Mouse (Mus musculus) macrophage (primary cell): ENCODE data around the gene Cenps. TPM values are rescaled to one million over a fixed set of nuclear protein-coding genes. Genes with fewer than 3 reads are reported as not detected.

Source experiments
- H3K27ac ChIP-seq: fragments of 350-480 bp; formaldehyde crosslinking; 2 replicates; pipeline ENCODE4 v1.9.0; 2021
- H3K36me3 ChIP-seq: fragments of 350-480 bp; formaldehyde crosslinking; 2 replicates; pipeline ENCODE4 v1.9.0; 2021; ENCODE audit errors: inconsistent target
- H3K4me3 ChIP-seq: fragments of 350-480 bp; formaldehyde crosslinking; 2 replicates; pipeline ENCODE4 v1.9.0; 2021; ENCODE audit errors: inconsistent target
- H3K79me2 ChIP-seq: fragments of 350-480 bp; formaldehyde crosslinking; 2 replicates; pipeline ENCODE4 v1.9.0; 2021; ENCODE audit errors: inconsistent target
- WGBS: methylation state at CpG from one replicate; pipeline ENCODE4 v1.1.7; 2026; ENCODE audit warnings: inconsistent platforms; ENCODE audit not compliant: missing documents; 5-methylcytosine and 5-hydroxymethylcytosine counted together
- polyA plus RNA-seq: library from polyadenylated mRNA; stranded (reverse); fragments of 250-400 nt; gene quantifications from 3 replicates; pipeline ENCODE4 v1.2.4, GENCODE M21; 2018; ENCODE audit warnings: inconsistent platforms

Cenps gene
- polyA plus RNA-seq, 1 experiment from 2014 or later: 3.6 TPM

DNA sequence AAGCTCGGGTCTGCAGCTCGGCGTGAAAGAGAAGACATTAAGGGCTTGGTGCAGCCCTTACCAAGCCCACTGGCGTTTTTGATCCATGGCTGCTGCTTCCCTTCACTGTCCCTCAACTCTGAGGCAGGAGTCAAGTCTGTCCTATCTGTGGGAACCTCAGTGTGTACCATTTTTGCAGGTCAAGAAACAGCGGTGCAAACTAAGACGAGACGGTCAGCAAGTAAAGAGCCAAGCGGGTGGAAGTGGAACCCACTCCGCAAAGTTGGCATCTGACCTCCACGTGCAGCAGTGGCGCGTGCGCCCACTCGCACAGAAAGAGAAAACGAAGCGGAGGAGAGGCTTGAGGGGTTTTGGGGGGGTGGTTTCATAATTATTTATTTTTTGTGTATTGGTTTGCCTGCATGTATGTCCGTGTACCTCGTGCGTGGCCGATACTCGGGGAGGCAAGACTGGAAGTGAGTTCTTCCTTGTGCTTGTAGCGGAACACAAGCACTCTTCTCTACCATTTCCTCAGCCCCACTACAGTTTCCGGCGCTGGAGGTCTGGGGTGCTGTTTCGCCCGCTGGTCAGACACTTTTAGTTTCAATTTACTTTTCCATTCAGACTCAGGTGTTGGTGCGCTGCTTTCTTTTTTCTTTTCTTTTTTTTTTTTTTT lies 29.7 kb upstream of the Cenps start:
- WGBS: under 1% methylated on average over 21 of the region's 27 CpGs
- Histone ChIP-seq H3K27ac (peak overlapping the region; percentile 95), H3K4me3 (peak overlapping the region; percentile 79), H3K79me2 (peaks cover 41% of the 10 kb centered on the region), H3K36me3 (peaks cover 20% of the 10 kb centered on the region; the same call in 1 of the 2 replicates)

DNA sequence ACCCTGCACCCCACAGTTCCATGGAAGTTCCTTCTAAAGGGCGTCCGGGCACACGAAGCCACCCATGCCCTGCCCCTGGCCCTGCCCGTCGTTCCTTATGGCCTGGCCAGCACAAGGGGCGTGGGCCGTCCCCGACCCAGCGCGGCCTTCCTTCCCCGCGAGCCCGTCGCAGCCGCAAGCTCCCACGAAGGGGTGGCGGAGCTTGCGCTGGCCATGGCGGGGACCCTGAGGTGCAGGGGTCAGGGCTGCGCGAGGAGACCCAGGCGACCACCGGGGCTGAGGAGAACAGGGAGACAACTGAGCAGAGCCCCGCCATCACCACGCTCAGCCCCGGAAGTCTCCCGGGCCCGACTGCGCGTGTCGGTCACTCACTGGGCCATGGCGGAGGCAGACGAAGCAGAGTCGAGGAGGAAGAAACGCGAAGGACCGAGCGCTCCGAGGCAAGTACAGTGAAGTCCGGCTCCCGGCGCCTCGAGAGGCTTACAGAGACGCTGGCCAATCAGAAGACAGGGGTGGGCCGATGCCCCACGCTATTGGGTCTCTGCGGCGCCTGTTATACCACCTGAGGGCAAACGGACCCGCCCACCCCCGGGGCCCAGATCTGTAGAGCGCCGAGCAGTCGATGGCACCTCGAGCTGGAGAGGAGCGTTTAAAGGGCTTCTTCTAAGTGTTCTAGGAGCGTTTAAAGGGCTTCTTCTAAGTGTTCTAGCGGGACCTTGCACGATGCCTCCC lies 29.0 kb upstream of the Cenps start, which contains the start of gene Pgd:
Gene Pgd (minus strand): TSS at position 557 of the 732 bp plus-strand sequence.
- H3K4me3 ChIP-seq: peak within 1 kb of the TSS; percentile 79
- 1% methylated on average over 58 of the region's 59 CpGs for WGBS

DNA sequence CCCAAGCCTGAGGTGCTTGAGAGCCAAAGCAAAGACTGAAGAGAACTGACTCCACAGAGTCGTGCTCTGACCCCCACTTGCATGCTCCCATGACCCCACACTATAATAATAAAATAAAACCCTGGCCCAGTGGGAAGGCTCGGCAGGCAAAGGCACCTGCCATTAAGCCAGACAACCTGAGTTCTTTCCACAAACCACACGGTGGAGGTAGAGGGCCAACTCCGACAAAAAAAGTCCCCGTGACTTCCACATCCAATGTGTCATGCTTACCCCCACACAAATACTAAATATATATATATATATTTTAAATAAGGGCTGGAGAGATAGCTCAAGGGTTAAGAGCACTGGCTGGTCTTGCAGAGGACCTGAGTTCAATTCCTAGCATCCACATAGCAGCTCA lies 26.7 kb upstream of the Cenps start:
- peaks cover 71% of the 10 kb centered on the region for H3K79me2 ChIP-seq
- no peak overlapping the region for H3K4me3 ChIP-seq
- 42% methylated on average over 3 of the region's 5 CpGs for WGBS
- H3K27ac ChIP-seq: no peak overlapping the region
- H3K36me3 ChIP-seq: peaks cover 44% of the 10 kb centered on the region; the same call in 1 of the 2 replicates

More for the DNA sequence above, 29.0 kb upstream of the Cenps start, which contains the start of gene Pgd:
- Histone ChIP-seq H3K27ac (peak within 1 kb of the TSS; percentile 95), H3K36me3 (peaks cover 27% of the 10 kb centered on the region; the same call in 1 of the 2 replicates), H3K79me2 (peaks cover 48% of the 10 kb centered on the region)

DNA sequence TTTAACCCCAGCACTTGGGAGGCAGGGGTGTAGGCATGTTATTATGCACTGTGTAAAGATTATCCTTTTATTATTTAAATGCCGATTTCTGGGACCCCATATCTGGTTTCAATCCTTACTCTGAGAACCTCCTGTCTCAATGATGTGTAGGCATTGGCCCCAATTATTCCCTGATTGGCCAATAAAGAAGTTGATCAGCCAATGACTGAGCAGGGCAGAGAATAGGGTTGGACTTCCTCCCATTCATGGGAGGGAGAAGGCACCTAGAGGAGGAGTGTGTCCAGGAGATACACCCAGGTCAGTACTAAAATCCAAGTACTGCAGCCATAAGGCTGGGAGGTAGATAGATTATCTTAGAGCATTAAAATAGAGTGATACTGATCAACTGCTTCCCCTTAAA lies 25.8 kb upstream of the Cenps start:
- Histone ChIP-seq H3K79me2 (peaks cover 80% of the 10 kb centered on the region), H3K27ac (no peak overlapping the region), H3K36me3 (peaks cover 53% of the 10 kb centered on the region; the same call in 1 of the 2 replicates), H3K4me3 (no peak overlapping the region)
- 75% methylated on average over 1 of the region's 1 CpGs for WGBS

DNA sequence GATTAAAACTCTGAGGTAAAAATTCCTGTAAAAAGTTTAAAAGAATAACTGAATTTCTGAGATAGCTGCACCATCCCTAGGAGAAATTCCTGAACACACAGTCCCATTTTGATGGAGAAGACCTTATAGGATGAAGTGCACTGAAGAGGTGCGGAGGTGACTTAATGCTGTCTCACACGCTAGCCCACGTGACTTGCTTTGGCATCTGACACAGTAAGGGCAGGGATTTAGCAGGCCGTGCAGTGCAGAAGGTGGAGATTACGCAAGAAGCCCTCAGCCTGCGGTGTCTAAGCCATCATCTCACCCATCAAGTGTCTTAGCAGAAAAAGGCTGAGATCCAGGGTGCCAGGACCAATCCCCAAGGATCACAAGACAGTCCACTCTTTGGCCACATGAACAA lies 23.7 kb upstream of the Cenps start:
- H3K27ac ChIP-seq: no peak overlapping the region
- H3K36me3 ChIP-seq: peaks cover 74% of the 10 kb centered on the region
- H3K79me2 ChIP-seq: peaks cover 84% of the 10 kb centered on the region
- WGBS: 40% methylated on average over 6 of the region's 6 CpGs
- H3K4me3 ChIP-seq: no peak overlapping the region

DNA sequence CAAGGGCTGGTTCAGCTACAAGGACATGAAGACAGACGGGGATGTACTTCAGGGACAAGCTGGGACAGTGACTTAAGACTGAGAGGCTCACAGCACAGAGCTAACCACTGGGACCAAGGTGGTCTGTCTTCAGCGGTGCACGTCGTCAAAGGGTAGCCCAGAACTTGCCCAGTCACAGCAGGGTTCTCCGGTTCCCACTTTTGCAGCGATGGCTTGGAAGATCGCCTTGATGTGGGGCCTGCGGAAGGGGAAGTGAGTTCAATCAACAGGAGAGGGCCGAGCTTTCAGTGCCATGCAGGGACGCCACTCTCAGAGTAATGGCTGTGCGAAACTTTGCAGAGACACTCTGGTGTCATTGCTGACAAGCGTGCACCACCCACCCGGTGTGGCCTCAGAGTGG lies 22.5 kb upstream of the Cenps start:
- no peak overlapping the region for H3K4me3 ChIP-seq
- 72% methylated on average over 13 of the region's 13 CpGs for WGBS
- peaks cover 77% of the 10 kb centered on the region for H3K36me3 ChIP-seq
- H3K79me2 ChIP-seq: peaks cover 73% of the 10 kb centered on the region
- H3K27ac ChIP-seq: no peak overlapping the region

DNA sequence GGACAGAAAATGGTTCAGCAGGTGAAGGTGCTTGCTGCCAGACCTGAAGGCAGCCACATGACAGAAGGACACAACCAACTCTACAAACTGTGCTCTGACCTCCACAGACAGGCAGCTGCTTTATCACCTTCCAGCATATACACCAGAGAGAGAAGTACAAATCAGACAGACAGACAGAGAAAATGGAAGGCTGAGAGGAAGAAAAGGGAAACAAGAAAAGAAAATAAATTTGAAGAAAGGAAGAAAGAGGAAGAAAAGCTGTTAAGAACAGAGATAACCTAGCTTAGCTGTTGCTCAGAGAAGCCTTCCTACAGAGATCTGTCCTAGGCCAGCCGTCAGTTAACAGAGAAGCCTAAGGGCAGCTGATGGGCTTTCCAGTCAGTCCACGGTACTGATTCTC lies 21.8 kb upstream of the Cenps start:
- peaks cover 73% of the 10 kb centered on the region for H3K79me2 ChIP-seq
- WGBS: 100% methylated on average over 2 of the region's 2 CpGs
- no peak overlapping the region for H3K4me3 ChIP-seq
- H3K27ac ChIP-seq: 0 out of 2 replicates have a peak overlapping the region, but pooled peaks have one; percentile 10
- H3K36me3 ChIP-seq: peaks cover 79% of the 10 kb centered on the region

DNA sequence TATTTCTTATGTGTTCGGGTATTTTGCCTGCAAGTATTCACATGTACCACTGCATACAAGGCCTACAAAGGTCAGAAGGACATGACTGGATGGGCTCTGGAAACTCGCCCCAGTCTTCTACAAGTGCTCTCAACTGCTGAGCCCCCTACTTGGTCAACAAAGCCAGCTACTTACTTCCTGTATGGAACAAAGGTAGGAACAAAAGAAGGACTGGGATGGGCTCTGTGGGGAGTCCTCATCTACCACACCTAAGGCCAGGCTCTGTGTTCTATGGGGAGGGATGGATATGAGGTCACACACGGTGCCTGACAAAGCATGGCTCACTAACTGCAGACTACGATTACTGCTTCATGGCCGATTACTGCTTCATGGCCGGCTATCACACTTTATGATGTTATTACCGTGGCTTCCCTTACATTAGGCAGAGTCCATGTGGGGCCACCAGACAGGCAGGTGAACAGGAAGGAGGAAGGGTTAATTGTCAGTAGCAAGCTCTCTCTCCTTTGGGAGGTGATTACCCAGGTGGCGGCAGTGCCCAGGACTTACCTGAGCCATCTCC lies 20.1 kb upstream of the Cenps start:
- 90% methylated on average over 7 of the region's 8 CpGs for WGBS
- Histone ChIP-seq H3K4me3 (no peak overlapping the region), H3K36me3 (peaks cover 86% of the 10 kb centered on the region), H3K79me2 (peaks cover 67% of the 10 kb centered on the region), H3K27ac (no peak overlapping the region)

DNA sequence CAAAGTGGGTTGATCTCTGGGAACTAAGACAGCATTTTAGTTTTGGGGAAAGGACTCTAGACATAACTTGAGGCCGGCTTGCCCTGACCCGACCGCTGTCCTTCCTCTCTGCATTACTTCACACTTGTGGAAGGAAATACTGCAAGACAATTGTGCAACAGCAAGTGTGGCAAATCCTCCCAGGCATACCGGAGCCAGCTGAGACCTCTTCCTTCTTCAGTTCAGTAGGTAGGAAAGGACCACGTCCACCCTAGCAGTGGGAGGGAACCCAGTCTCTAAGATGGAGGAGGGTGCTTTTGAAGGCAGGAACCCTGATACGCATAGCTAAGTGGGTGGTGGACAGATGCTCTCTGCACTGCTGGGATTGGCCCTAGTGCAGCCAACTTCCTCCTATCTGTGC lies 18.3 kb upstream of the Cenps start:
- Histone ChIP-seq H3K27ac (peak overlapping the region; percentile 51), H3K4me3 (no peak overlapping the region), H3K36me3 (peaks cover 80% of the 10 kb centered on the region), H3K79me2 (peaks cover 49% of the 10 kb centered on the region)
- WGBS: 1% methylated on average over 6 of the region's 6 CpGs

DNA sequence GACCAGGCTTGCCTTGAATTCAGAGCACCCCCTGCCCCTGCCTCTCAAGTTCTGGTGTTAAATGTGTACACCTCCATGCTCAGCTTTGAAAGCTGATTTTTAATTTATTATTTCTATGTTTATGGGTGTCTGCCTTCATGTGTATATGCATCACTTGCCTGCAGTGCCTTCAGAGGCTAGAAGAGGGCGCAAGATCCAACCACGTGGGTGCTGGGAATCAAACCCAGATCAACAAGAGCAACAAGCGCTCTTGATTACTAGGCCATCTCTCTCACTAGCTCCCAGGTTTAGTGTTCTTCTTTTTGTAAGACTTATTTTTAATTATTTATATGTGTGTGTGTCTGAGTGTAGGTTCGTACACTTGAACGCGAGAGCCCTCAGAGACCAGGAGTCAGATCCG lies 17.4 kb upstream of the Cenps start:
- WGBS: 96% methylated on average over 7 of the region's 7 CpGs

DNA sequence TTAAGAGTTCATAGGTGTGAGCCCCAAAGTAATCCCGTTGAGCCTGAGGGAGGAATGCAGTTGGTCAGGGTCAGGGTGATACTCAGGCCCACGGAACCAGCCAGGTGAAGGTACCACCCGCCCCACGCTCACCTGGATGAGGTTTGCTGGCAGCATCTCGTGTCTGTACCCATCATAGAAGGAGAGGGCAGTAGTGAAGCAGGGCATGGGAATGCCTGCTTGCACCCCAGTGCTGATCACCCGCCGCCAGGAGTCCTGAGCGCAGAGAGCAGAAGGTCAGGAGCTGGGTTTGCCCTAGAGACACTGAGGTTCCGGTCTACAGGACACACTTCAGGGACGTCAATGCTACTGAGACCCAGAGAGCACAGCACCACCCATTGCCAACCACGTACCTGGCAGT lies 13.3 kb upstream of the Cenps start:
- 93% methylated on average over 11 of the region's 11 CpGs for whole genome bisulfite sequencing
- Histone ChIP-seq H3K36me3 (peaks cover 44% of the 10 kb centered on the region), H3K27ac (no peak overlapping the region), H3K79me2 (peaks cover 19% of the 10 kb centered on the region; the same call in 1 of the 2 replicates), H3K4me3 (no peak overlapping the region)

More for the DNA sequence above, 17.4 kb upstream of the Cenps start:
- Histone ChIP-seq H3K79me2 (peaks cover 40% of the 10 kb centered on the region; the same call in 1 of the 2 replicates), H3K27ac (peak overlapping the region; percentile 51), H3K36me3 (peaks cover 79% of the 10 kb centered on the region), H3K4me3 (no peak overlapping the region)

DNA sequence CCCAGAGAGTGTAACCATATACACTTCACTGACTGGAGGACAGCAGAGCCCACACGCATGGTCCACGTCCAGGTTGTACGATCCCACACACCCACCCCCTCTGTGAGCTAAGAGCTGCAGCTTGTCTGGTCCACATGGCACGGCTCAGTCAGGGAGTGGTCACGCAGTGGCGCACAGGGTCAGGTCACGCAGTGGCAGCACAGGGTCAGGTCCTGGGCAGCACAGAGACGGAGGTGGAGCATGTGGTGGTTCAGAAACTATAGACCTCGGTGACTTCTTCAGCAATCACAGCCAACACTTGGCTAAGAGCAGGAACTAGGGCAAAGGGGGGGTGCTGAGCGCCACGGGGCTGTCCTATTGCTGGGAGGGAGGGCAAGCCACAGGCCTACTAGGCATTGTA lies 12.8 kb upstream of the Cenps start:
- Histone ChIP-seq H3K36me3 (peaks cover 44% of the 10 kb centered on the region), H3K79me2 (peaks cover 19% of the 10 kb centered on the region; the same call in 1 of the 2 replicates)

DNA sequence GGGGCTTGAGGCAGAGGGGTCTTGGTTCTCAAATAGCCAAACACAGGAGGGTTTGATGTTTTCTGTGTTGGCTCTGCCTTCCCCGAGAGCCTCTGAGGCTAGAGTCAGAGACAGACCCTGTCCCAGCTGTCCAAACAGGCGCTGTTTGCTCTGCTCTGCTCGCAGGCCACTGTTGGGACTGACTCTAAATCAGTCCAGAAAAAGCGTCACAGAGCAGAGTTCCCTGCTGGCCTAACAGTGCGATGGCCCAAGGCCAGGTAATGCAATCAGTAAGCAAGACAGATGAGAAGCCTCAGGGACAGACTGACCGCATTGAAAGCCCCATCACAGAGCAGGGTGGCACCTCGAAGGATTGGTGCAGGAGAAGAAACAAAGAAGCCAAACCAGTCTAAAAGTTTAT lies 12.2 kb upstream of the Cenps start:
- WGBS: 94% methylated on average over 6 of the region's 7 CpGs
- no peak overlapping the region for H3K27ac ChIP-seq
- peaks cover 15% of the 10 kb centered on the region; the same call in 1 of the 2 replicates for H3K79me2 ChIP-seq
- peaks cover 40% of the 10 kb centered on the region for H3K36me3 ChIP-seq
- no peak overlapping the region for H3K4me3 ChIP-seq

More for the DNA sequence above, 12.8 kb upstream of the Cenps start:
- Histone ChIP-seq H3K4me3 (no peak overlapping the region), H3K27ac (no peak overlapping the region)
- 88% methylated on average over 8 of the region's 11 CpGs for WGBS

DNA sequence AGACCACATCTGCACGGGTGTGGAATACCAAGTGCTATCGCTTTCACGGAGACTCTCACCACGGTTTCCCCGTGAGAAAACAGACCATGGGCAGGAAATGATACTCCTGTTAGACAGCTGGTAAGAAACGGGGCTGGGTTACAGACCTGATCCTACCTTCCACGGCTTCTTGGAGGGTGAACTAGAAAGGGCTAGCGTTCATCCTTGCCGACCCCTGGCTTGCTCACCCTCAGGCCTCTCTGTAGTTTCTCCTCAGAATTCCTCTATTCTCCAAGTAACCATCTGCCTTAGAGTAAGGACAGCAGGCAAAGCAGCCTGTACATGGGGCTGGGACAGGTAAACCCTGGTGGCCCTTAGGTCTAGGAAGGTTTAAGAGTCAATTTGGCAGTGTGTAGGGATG lies 11.8 kb upstream of the Cenps start:
- Histone ChIP-seq H3K36me3 (peaks cover 35% of the 10 kb centered on the region), H3K27ac (no peak overlapping the region), H3K4me3 (no peak overlapping the region), H3K79me2 (peaks cover 11% of the 10 kb centered on the region; the same call in 1 of the 2 replicates)
- WGBS: 61% methylated on average over 9 of the region's 9 CpGs

DNA sequence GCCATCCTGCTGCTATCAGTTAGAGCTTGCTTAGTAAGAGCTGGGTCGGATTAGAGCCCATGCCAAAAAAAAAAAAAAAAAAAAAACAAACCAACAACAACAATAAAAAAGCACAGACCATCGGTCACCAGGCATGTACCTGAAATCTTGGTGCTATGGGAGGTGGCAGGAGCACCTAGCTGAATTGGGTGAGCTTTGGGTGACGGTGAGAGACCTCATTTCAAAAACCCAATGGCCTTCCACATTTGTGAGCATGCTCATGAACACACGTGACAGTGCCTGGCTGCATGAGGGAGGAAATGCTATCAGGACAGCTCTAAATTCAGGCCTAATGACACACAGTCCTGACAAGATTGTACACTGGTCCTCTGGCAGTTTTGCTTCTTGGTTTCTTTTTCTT lies 10.7 kb upstream of the Cenps start:
- H3K27ac ChIP-seq: no peak overlapping the region
- 78% methylated on average over 3 of the region's 4 CpGs for WGBS

More for the DNA sequence above, 10.7 kb upstream of the Cenps start:
- Histone ChIP-seq H3K4me3 (no peak overlapping the region), H3K79me2 (no peaks in the 10 kb centered on the region; the same call in 1 of the 2 replicates), H3K36me3 (peaks cover 24% of the 10 kb centered on the region)
